Mouse (Mus musculus) B cell, adult (primary cell): ENCODE results near the gene Hyou1. TPM values are rescaled to one million over a fixed set of nuclear protein-coding genes. Genes with fewer than 3 reads are reported as not detected.

Experiments used
- total RNA-seq: library from RNA; stranded (reverse); gene quantifications from 4 replicates; pipeline ENCODE4 v1.2.4, GENCODE M21; 2023; ENCODE audit not compliant: inconsistent age

Gene Hyou1
- 83.2 to 119 TPM (median 87.9 TPM) in 4 replicates for total RNA-seq

GRCm38 (mm10) chr9:44379054-44379834 is at the start of gene Hyou1:
Gene Hyou1 (plus strand): TSS chr9:44379490.

GRCm38 (mm10) chr9:44334396-44335330 is 44.6 kb upstream of the Hyou1 start, which contains the start of gene H2afx:
Gene H2afx (plus strand): TSS chr9:44334694.

DNA sequence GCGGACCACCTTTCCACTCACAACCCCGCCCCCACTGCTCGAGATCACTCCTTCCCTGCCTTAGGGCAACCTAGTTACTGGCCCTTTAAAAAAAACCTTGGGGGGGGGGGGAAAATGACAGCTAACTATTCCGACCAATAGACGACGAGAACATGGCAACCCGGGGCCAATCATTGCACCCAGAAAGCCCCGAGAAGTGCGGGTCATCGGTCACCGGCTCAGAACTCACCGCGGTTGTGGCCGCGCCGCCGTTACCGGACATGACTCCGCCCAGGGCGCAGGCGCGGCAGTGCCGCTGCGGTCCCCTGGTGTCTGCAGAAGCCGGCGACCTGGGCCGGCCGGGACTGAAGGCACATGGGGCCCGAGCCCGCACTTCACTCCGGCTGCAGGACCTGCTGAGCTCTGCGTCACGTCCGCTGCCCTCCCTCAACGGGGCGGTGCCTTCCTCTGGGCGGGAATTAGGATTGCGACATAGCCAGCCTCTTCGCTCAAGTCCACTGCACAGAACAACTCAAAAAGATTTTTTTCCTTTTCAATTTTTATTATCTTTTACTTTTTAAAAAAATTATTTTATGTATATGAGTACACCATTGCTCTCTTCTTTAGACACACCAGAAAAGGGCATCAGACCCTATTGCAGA is 35.4 kb upstream of the Hyou1 start, which contains the start of gene Hmbs:
Hmbs (minus strand) TSS at position 448 of the 641 bp plus-strand sequence.

GRCm38 (mm10) chr9:44361190-44361917 is 17.9 kb upstream of the Hyou1 start, which contains the start of gene Vps11:
Gene Vps11 (minus strand): TSS chr9:44361670.

DNA sequence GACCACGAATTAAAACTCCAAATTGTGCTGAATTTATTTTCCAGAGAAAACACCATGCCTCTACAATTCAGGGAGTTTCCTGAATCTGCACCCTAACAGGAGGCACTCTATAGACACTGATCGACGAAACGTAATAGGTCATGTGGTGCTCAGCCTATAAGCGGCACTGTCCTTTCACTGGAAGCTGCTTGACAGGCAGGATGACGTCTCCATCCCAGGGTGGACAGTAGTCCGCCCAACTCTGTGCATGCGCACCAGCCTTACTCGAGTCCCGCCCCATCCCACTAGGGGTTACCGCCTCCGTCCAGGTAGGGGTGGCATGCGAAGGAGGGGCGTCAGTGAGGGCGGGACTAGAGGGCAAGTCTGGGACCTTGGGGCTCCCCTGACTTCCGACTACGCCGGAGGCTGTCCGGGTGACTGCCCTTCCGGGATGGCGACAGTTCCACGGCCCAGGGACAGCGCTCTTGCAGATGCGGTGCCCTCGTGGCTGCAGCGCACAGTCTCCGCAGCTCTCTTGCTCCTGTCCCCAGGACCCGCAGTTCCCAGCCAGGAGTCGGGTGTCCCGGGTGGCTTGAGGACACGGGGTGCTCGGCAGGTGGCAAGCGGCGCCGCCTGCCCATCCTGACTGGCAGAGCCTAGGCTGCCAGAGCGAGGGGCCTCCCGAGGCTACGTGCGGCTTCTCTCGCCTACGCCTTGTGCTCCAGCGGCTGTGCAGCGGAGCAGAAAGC is 17.6 kb downstream of the Hyou1 start, which contains the start of gene Slc37a4:
Slc37a4 (plus strand) TSS at position 169 of the 728 bp plus-strand sequence.

DNA sequence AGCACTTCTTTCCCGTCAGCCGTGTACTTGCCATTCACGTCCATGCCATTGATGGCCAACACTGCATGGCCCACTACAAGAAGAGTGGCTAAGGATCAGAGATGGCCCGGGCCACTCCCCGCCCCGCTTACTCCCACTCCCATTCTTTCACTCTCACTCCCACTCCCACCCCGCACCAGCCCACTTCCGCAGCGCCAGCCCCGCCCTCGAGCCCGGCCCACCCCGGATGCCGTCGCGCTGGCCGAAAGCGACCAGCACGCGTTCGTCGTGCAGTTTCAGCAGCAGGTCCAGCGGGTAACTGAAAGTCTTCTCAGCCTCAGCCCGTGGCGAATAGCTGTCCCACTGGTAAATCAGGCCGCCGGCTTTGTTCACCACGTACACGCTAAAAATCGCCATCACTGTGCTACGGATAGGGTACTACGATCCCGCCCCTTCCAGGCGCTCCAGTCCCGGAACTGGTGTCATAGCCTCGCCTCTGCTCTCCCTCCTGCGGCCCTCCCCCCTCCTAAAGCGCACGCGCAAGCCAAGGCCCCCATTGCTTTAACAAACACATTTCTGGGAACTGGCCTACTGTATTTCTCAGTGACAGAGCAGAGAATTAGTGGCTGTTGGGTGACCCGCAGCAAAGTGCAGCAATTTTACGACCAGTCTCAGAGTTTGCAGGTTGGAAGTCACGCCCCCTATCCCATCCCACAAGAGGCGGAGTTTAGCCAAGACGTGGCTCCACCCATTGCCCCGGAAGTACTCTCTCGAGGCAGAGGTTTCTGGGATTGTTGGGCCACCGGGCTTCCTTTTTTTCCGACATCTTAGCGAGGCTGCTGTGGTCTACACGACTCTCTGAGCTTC is 27.8 kb downstream of the Hyou1 start, which contains the start of the genes Rps25 and Trappc4:
Rps25 (plus strand) TSS at position 234 of the 846 bp plus-strand sequence.
Trappc4 (minus strand) TSS at position 695 of the 846 bp plus-strand sequence.

GRCm38 (mm10) chr9:44418519-44419385 is 39.5 kb downstream of the Hyou1 start, which contains the start of gene Ccdc84:
Gene Ccdc84 (minus strand): TSS chr9:44418569.

GRCm38 (mm10) chr9:44440961-44441360 is 61.7 kb downstream of the Hyou1 start, which contains the start of gene Foxr1:
Gene Foxr1 (minus strand): TSS chr9:44441136.

Other genes with a start within 250 kb of the Hyou1 start
- gene Mcam, start 245.0 kb upstream of the Hyou1 start, total RNA-seq, result 0.32 to 1.6 TPM (median 0.39 TPM) in 4 replicates
- 130 to 138 TPM (median 133 TPM) in 4 replicates for gene Cbl, start 145.4 kb upstream of the Hyou1 start, total RNA-seq
- gene Ccdc153, start 138.8 kb upstream of the Hyou1 start, total RNA-seq, result not detected in 4 replicates
- 0.22 to 0.26 TPM in 2 of 4 replicates, not detected in the others for gene Pdzd3, start 128.0 kb upstream of the Hyou1 start, total RNA-seq
- gene Nlrx1, start 110.9 kb upstream of the Hyou1 start, total RNA-seq, result 5.2 to 8.8 TPM (median 6.3 TPM) in 4 replicates
- gene Abcg4, start 90.9 kb upstream of the Hyou1 start, total RNA-seq, result not detected in 4 replicates
- gene Hinfp, start 73.8 kb upstream of the Hyou1 start, total RNA-seq, result 53.5 to 73.3 TPM (median 58.7 TPM) in 4 replicates
- 13.1 to 19.2 TPM (median 17.3 TPM) in 4 replicates for gene C2cd2l, start 59.2 kb upstream of the Hyou1 start, total RNA-seq
- gene Dpagt1, start 53.5 kb upstream of the Hyou1 start, total RNA-seq, result 8.3 to 12.1 TPM (median 9.3 TPM) in 4 replicates
- 41.9 to 44.6 TPM (median 42.6 TPM) in 4 replicates for gene H2afx, start 44.8 kb upstream of the Hyou1 start, total RNA-seq
- 15.8 to 19.8 TPM (median 18.8 TPM) in 4 replicates for gene Hmbs, start 35.3 kb upstream of the Hyou1 start, total RNA-seq
- 61.3 to 72.7 TPM (median 65.5 TPM) in 4 replicates for gene Vps11, start 17.8 kb upstream of the Hyou1 start, total RNA-seq
- 18.8 to 19.9 TPM (median 19.6 TPM) in 4 replicates for gene Slc37a4, start 17.4 kb downstream of the Hyou1 start, total RNA-seq
- 2,496 to 2,635 TPM (median 2,511 TPM) in 4 replicates for gene Rps25, start 27.6 kb downstream of the Hyou1 start, total RNA-seq
- 52.2 to 70.7 TPM (median 57.2 TPM) in 4 replicates for gene Trappc4, start 28.1 kb downstream of the Hyou1 start, total RNA-seq
- gene Ccdc84, start 39.1 kb downstream of the Hyou1 start, total RNA-seq, result 37.6 to 54.1 TPM (median 41.4 TPM) in 4 replicates
- 0.27 TPM in 1 of 4 replicates, not detected in the others for gene Foxr1, start 61.6 kb downstream of the Hyou1 start, total RNA-seq
- not detected in 4 replicates for gene Upk2, start 75.5 kb downstream of the Hyou1 start, total RNA-seq
- gene Bcl9l, start 103.3 kb downstream of the Hyou1 start, total RNA-seq, result 88.8 to 97.2 TPM (median 89.9 TPM) in 4 replicates
- 281 to 310 TPM (median 298 TPM) in 4 replicates for gene Cxcr5, start 182.4 kb downstream of the Hyou1 start, total RNA-seq
- 282 to 309 TPM (median 299 TPM) in 4 replicates for gene Ddx6, start 225.4 kb downstream of the Hyou1 start, total RNA-seq